Mouse (Mus musculus) embryonic facial prominence, embryonic 10.5 days (tissue): ENCODE measurements around the gene Atg4b. TPM values are rescaled to one million over a fixed set of nuclear protein-coding genes. Genes with fewer than 3 reads are reported as not detected.

Source experiments
- DNase-seq: peaks from one replicate; pipeline ENCODE4 v3.0.0-alpha.2; 2017; ENCODE audit warnings: low spot score
- H3K27ac ChIP-seq: fragments of 300-500 bp; sonication (generic); replicated peaks from 2 replicates; pipeline ENCODE4 v1.5.1; 2016; ENCODE audit warnings: mild to moderate bottlenecking
- H3K27me3 ChIP-seq: fragments of 300-500 bp; sonication (generic); replicated peaks from 2 replicates; pipeline ENCODE4 v1.6.1; 2016; ENCODE audit warnings: low read depth, mild to moderate bottlenecking; ENCODE audit not compliant: poor library complexity, severe bottlenecking
- H3K36me3 ChIP-seq: fragments of 300-500 bp; sonication (generic); replicated peaks from 2 replicates; pipeline ENCODE4 v1.6.1; 2016; ENCODE audit warnings: mild to moderate bottlenecking, moderate library complexity
- H3K4me1 ChIP-seq: fragments of 300-500 bp; sonication (generic); 2 replicates; pipeline ENCODE4 v1.6.1; 2016
- H3K4me3 ChIP-seq: fragments of 300-500 bp; sonication (generic); 2 replicates; pipeline ENCODE4 v1.5.1; 2016; ENCODE audit warnings: mild to moderate bottlenecking, moderate library complexity
- H3K9me3 ChIP-seq: fragments of 300-500 bp; sonication (generic); 2 replicates; pipeline ENCODE4 v1.6.1; 2016; ENCODE audit warnings: mild to moderate bottlenecking
- WGBS: fragments of 180-500 bp; shearing (Covaris S2); methylation state at CpG from one replicate; pipeline ENCODE4 v1.1.7; 2016; 5-methylcytosine and 5-hydroxymethylcytosine counted together
- polyA plus RNA-seq: library from polyadenylated mRNA; unstranded; fragments of >200 nt; fragmentation: Nextera tagmentation; extraction: Ambion mirVana; gene quantifications from 2 replicates; pipeline ENCODE4 v1.2.1, GENCODE M21; 2016

Atg4b gene
- polyA plus RNA-seq, 1 experiment from 2014 or later: 95.3 TPM

- DNase-seq: no peak
- 0 out of 2 replicates have a peak overlapping the region, but pooled peaks have one; percentile 98 for H3K27ac ChIP-seq
- H3K36me3 ChIP-seq: peaks cover 52% of the 10 kb centered on the region
- 85% methylated on average over 4 of the region's 4 CpGs for WGBS
- H3K4me1 ChIP-seq: peaks cover 39% of the 10 kb centered on the region
- H3K9me3 ChIP-seq: no peaks in the 10 kb centered on the region
- peak overlapping the region; percentile 78 for H3K4me3 ChIP-seq
- no peaks in the 10 kb centered on the region for H3K27me3 ChIP-seq
Observed at GRCm38 (mm10) chr1:93804818-93805217, 53.5 kb downstream of the Atg4b start.

- peaks cover 52% of the 10 kb centered on the region for H3K36me3 ChIP-seq
- DNase-seq: no peak
- H3K4me3 ChIP-seq: peak overlapping the region; percentile 78
Observed at GRCm38 (mm10) chr1:93805221-93805951, 54.1 kb downstream of the Atg4b start.

GRCm38 (mm10) chr1:93808871-93809270 lies 57.6 kb downstream of the Atg4b start:
- Histone ChIP-seq H3K36me3 (peaks cover 83% of the 10 kb centered on the region), H3K4me1 (peaks cover 16% of the 10 kb centered on the region)
- WGBS: 94% methylated on average over 4 of the region's 4 CpGs

More at GRCm38 (mm10) chr1:93805221-93805951, 54.1 kb downstream of the Atg4b start:
- Histone ChIP-seq H3K4me1 (peaks cover 39% of the 10 kb centered on the region), H3K9me3 (no peaks in the 10 kb centered on the region), H3K27me3 (no peaks in the 10 kb centered on the region), H3K27ac (no peak overlapping the region)
- WGBS: 85% methylated on average over 5 of the region's 5 CpGs

GRCm38 (mm10) chr1:93810011-93810410 lies 58.7 kb downstream of the Atg4b start:
- Histone ChIP-seq H3K4me1 (peaks cover 8% of the 10 kb centered on the region), H3K27ac (no peak overlapping the region)
- 94% methylated on average over 3 of the region's 3 CpGs for WGBS

More at GRCm38 (mm10) chr1:93808871-93809270, 57.6 kb downstream of the Atg4b start:
- H3K9me3 ChIP-seq: no peaks in the 10 kb centered on the region
- H3K4me3 ChIP-seq: no peak overlapping the region
- no peaks in the 10 kb centered on the region for H3K27me3 ChIP-seq
- DNase-seq: no peak
- H3K27ac ChIP-seq: no peak overlapping the region

GRCm38 (mm10) chr1:93811495-93812039 lies 60.3 kb downstream of the Atg4b start:
- Histone ChIP-seq H3K4me3 (no peak overlapping the region), H3K36me3 (peaks cover 95% of the 10 kb centered on the region), H3K27me3 (no peaks in the 10 kb centered on the region), H3K4me1 (no peaks in the 10 kb centered on the region), H3K9me3 (no peaks in the 10 kb centered on the region), H3K27ac (no peak overlapping the region)
- 92% methylated on average over 8 of the region's 8 CpGs for WGBS
- no peak for DNase-seq

More at GRCm38 (mm10) chr1:93810011-93810410, 58.7 kb downstream of the Atg4b start:
- Histone ChIP-seq H3K36me3 (peaks cover 94% of the 10 kb centered on the region), H3K4me3 (no peak overlapping the region), H3K9me3 (no peaks in the 10 kb centered on the region), H3K27me3 (no peaks in the 10 kb centered on the region)
- DNase-seq: no peak

GRCm38 (mm10) chr1:93817823-93818532 lies 66.7 kb downstream of the Atg4b start:
- no peaks in the 10 kb centered on the region for H3K27me3 ChIP-seq
- H3K36me3 ChIP-seq: peaks cover 92% of the 10 kb centered on the region
- H3K4me1 ChIP-seq: no peaks in the 10 kb centered on the region
- no peaks in the 10 kb centered on the region for H3K9me3 ChIP-seq
- WGBS: 94% methylated on average over 8 of the region's 8 CpGs
- DNase-seq: no peak
- H3K27ac ChIP-seq: no peak overlapping the region
- H3K4me3 ChIP-seq: no peak overlapping the region

GRCm38 (mm10) chr1:93818722-93819121 lies 67.4 kb downstream of the Atg4b start:
- Histone ChIP-seq H3K9me3 (no peaks in the 10 kb centered on the region), H3K36me3 (peaks cover 84% of the 10 kb centered on the region), H3K4me1 (no peaks in the 10 kb centered on the region), H3K27ac (no peak overlapping the region), H3K4me3 (no peak overlapping the region), H3K27me3 (no peaks in the 10 kb centered on the region)
- DNase-seq: no peak
- 93% methylated on average over 7 of the region's 7 CpGs for WGBS

- Histone ChIP-seq H3K27ac (peak overlapping the region; percentile 89; the same call in 1 of the 2 replicates), H3K4me1 (peaks cover 20% of the 10 kb centered on the region), H3K27me3 (no peaks in the 10 kb centered on the region), H3K36me3 (peaks cover 35% of the 10 kb centered on the region), H3K9me3 (no peaks in the 10 kb centered on the region), H3K4me3 (peak overlapping the region; percentile 65; the same call in 1 of the 2 replicates)
- DNase-seq: no peak
- whole genome bisulfite sequencing: 77% methylated on average over 3 of the region's 3 CpGs
Observed at GRCm38 (mm10) chr1:93823796-93824495, 72.6 kb downstream of the Atg4b start.

GRCm38 (mm10) chr1:93824609-93825008 lies 73.3 kb downstream of the Atg4b start, which contains the start of gene D2hgdh:
D2hgdh (plus strand) TSS chr1:93824909.
- 4% methylated on average over 10 of the region's 10 CpGs for WGBS
- Histone ChIP-seq H3K4me1 (peaks cover 20% of the 10 kb centered on the region), H3K36me3 (peaks cover 29% of the 10 kb centered on the region), H3K27ac (peak within 1 kb of the TSS; percentile 89), H3K27me3 (no peaks in the 10 kb centered on the region), H3K9me3 (no peaks in the 10 kb centered on the region), H3K4me3 (peak within 1 kb of the TSS; percentile 65)
- DNase-seq: no peak

GRCm38 (mm10) chr1:93825105-93825674 lies 73.9 kb downstream of the Atg4b start:
- Histone ChIP-seq H3K4me3 (peak overlapping the region; percentile 65), H3K9me3 (no peaks in the 10 kb centered on the region), H3K36me3 (peaks cover 25% of the 10 kb centered on the region), H3K4me1 (peaks cover 20% of the 10 kb centered on the region), H3K27me3 (no peaks in the 10 kb centered on the region), H3K27ac (peak overlapping the region; percentile 89)
- peak; percentile 93 for DNase-seq
- WGBS: under 1% methylated on average over 30 of the region's 30 CpGs

- DNase-seq: peak; percentile 21
- Histone ChIP-seq H3K36me3 (peaks cover 17% of the 10 kb centered on the region), H3K4me3 (peak overlapping the region; percentile 65), H3K27ac (peak overlapping the region; percentile 89), H3K9me3 (no peaks in the 10 kb centered on the region), H3K27me3 (no peaks in the 10 kb centered on the region), H3K4me1 (peaks cover 20% of the 10 kb centered on the region)
- WGBS: 45% methylated on average over 27 of the region's 27 CpGs
Observed at GRCm38 (mm10) chr1:93825771-93826539, 74.7 kb downstream of the Atg4b start.
